Mouse (Mus musculus): ENCODE measurements around the gene Fam171a2.

DNA sequence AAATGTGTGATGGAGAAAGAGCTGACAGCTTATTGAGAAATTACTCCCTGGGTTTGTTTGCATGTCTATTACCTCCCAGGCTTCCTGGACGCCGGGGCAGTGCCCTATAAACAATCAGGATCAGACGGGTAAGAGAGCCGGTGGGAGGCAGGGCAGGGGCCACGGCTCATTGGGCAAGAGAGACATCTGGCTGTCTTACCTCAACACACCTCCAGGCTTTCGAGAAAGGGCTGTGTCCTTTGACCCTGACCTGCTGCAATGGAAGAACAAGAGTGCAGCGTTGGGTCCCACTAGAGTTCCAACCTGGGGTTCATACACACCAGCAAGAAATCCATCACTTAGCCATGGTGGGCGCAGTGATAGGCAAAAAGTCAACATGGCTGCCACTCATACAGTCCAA lies 25.9 kb downstream of the Fam171a2 start:
- TF ChIP-seq CTCF (IDR thresholded peaks at IDR 0.05; ENCODE audit: extremely low read depth, insufficient read length, insufficient replicate concordance, low read depth, low read length) (no peak), POLR2A (IDR thresholded peaks at IDR 0.05; ENCODE audit: low read depth, low read length) (no peak)

Measured in small intestine, adult 2 months (tissue).